Mouse (Mus musculus): ENCODE data around the gene Ccr8. TPM values are rescaled to one million over a fixed set of nuclear protein-coding genes. Genes with fewer than 3 reads are reported as not detected.

Gene Ccr8
- polyA plus RNA-seq, 1 experiment: 19.2 TPM

DNA sequence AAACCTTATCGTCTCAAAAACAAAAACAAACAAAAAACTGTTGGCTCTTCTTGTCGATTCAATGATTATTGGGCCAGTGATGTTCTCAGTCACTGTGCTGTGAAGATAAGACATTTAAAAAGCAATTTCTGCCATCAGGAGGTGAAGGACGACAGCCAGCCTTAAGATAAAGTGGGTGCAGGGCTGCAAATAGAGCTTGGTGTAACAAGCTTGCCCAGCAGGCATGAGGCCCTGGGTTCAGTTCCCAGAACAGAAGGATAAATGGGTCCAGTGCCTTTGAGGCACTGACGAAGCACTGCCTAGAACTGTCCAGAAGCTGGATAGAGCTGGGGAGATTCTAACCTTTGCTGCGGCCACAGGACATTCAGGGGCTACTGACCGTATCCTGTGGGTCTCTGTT is 20.6 kb downstream of the Ccr8 start:
- peaks cover 9% of the 10 kb centered on the region for H3K4me1 ChIP-seq (replicated peaks; ENCODE audit: control insufficient read depth, insufficient read depth, low read length)
- H3K27me3 ChIP-seq (ENCODE audit: control insufficient read depth, insufficient read depth, low read length): no peaks in the 10 kb centered on the region
- H3K27ac ChIP-seq (ENCODE audit: control insufficient read depth, insufficient read depth, low read length): no peak overlapping the region
- peaks cover 5% of the 10 kb centered on the region; the same call in 1 of the 2 replicates for H3K36me3 ChIP-seq (ENCODE audit: control insufficient read depth, insufficient read depth, low read length)
- 98% methylated on average over 6 of the region's 6 CpGs for WGBS
- no peak for TF ChIP-seq CTCF (IDR thresholded peaks at IDR 0.05; ENCODE audit: borderline replicate concordance, control insufficient read depth, extremely low read depth, insufficient read depth, low read length, poor library complexity)
- TF ChIP-seq POLR2A (IDR thresholded peaks at IDR 0.05; ENCODE audit: control insufficient read depth, extremely low read depth, insufficient read depth, low read length, poor library complexity): no peak
- no peak for DNase-seq
- H3K4me3 ChIP-seq (ENCODE audit: control insufficient read depth, insufficient read depth, low read length): no peak overlapping the region

DNA sequence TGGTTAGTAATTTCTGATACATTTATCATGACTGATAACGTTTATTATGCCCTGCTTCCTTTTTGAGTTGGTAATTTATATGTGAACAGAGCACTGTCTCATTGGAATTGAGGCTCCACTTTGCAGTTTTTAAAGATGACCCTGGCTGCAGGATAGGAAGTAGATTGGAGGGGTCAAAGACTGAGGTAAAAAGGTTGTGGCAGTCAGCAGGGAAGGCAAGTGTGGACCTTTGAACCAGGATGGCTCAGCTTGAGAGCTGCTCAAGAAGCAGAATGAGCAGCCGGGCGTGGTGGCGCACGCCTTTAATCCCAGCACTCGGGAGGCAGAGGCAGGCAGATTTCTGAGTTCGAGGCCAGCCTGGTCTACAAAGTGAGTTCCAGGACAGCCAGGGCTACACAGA is 21.5 kb downstream of the Ccr8 start:
- WGBS: 96% methylated on average over 7 of the region's 7 CpGs
- Histone ChIP-seq H3K27ac (ENCODE audit: control insufficient read depth, insufficient read depth, low read length) (no peak overlapping the region), H3K4me3 (ENCODE audit: control insufficient read depth, insufficient read depth, low read length) (no peak overlapping the region), H3K4me1 (replicated peaks; ENCODE audit: control insufficient read depth, insufficient read depth, low read length) (peaks cover 9% of the 10 kb centered on the region), H3K36me3 (ENCODE audit: control insufficient read depth, insufficient read depth, low read length) (peaks cover 9% of the 10 kb centered on the region; the same call in 1 of the 2 replicates), H3K27me3 (ENCODE audit: control insufficient read depth, insufficient read depth, low read length) (no peaks in the 10 kb centered on the region)
- TF ChIP-seq CTCF (IDR thresholded peaks at IDR 0.05; ENCODE audit: borderline replicate concordance, control insufficient read depth, extremely low read depth, insufficient read depth, low read length, poor library complexity) (no peak), POLR2A (IDR thresholded peaks at IDR 0.05; ENCODE audit: control insufficient read depth, extremely low read depth, insufficient read depth, low read length, poor library complexity) (no peak)
- DNase-seq: no peak

DNA sequence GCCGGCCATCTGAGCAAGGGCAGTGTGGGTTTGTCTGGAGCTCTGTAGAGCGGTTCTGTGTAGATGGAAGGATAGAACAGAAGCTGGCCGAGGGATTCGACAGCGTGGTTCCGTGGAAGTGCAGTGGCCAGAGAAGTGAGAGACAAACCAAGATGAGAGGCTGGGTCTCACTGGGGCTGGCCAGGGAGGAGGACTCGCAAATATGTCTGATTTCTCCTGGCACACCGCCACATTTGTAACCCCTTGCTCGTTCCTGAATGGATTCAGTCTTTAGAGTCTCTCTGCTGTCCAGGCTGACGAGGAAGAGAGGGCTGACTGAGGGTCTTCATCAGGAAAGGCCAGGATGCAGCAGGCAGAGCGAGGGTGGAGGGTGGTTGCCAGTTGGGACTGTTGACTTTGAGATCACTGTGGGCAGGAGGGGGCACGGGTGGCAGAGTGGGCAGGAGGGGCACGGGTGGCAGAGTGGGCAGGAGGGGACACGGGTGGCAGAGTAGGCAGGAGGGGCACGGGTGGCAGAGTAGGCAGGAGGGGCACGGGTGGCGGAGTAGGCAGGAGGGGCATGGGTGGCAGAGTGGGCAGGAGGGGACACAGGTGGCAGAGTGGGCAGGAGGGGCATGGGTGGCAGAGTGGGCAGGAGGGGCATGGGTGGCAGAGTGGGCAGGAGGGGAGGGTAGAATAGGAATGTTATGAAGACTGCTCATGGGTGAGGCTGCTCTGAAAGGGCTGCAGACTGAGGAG is 22.3 kb downstream of the Ccr8 start:
- DNase-seq: no peak
- 95% methylated on average over 17 of the region's 17 CpGs for WGBS
- Histone ChIP-seq H3K36me3 (ENCODE audit: control insufficient read depth, insufficient read depth, low read length) (peaks cover 9% of the 10 kb centered on the region; the same call in 1 of the 2 replicates), H3K27me3 (ENCODE audit: control insufficient read depth, insufficient read depth, low read length) (no peaks in the 10 kb centered on the region), H3K27ac (ENCODE audit: control insufficient read depth, insufficient read depth, low read length) (no peak overlapping the region), H3K4me1 (replicated peaks; ENCODE audit: control insufficient read depth, insufficient read depth, low read length) (peaks cover 9% of the 10 kb centered on the region), H3K4me3 (ENCODE audit: control insufficient read depth, insufficient read depth, low read length) (no peak overlapping the region)
- TF ChIP-seq POLR2A (IDR thresholded peaks at IDR 0.05; ENCODE audit: control insufficient read depth, extremely low read depth, insufficient read depth, low read length, poor library complexity) (no peak), CTCF (IDR thresholded peaks at IDR 0.05; ENCODE audit: borderline replicate concordance, control insufficient read depth, extremely low read depth, insufficient read depth, low read length, poor library complexity) (no peak)

DNA sequence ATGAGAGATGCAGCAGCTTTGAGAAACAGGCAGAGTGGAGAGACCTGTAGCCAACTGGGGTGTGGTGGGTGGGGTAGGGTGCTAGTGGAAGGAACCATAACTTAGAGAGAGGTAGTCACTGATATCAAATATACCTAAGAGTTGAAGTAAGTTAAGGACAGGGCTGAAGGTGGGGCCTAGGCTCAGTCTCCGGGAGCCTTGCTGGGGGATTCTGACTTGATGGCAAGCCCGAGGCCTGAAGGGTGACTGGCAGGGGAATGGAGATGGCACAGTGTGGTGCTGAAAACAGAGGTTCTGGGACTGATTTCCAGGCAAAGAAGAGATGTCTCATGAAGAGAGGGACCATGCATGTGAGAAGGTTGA is 22.9 kb downstream of the Ccr8 start:
- Histone ChIP-seq H3K27me3 (ENCODE audit: control insufficient read depth, insufficient read depth, low read length) (no peaks in the 10 kb centered on the region), H3K36me3 (ENCODE audit: control insufficient read depth, insufficient read depth, low read length) (peaks cover 9% of the 10 kb centered on the region; the same call in 1 of the 2 replicates), H3K27ac (ENCODE audit: control insufficient read depth, insufficient read depth, low read length) (no peak overlapping the region; the same call in 1 of the 2 replicates), H3K4me3 (ENCODE audit: control insufficient read depth, insufficient read depth, low read length) (no peak overlapping the region), H3K4me1 (replicated peaks; ENCODE audit: control insufficient read depth, insufficient read depth, low read length) (peaks cover 9% of the 10 kb centered on the region)
- WGBS: 96% methylated on average over 2 of the region's 2 CpGs
- TF ChIP-seq CTCF (IDR thresholded peaks at IDR 0.05; ENCODE audit: borderline replicate concordance, control insufficient read depth, extremely low read depth, insufficient read depth, low read length, poor library complexity) (no peak), POLR2A (IDR thresholded peaks at IDR 0.05; ENCODE audit: control insufficient read depth, extremely low read depth, insufficient read depth, low read length, poor library complexity) (no peak)
- no peak for DNase-seq

DNA sequence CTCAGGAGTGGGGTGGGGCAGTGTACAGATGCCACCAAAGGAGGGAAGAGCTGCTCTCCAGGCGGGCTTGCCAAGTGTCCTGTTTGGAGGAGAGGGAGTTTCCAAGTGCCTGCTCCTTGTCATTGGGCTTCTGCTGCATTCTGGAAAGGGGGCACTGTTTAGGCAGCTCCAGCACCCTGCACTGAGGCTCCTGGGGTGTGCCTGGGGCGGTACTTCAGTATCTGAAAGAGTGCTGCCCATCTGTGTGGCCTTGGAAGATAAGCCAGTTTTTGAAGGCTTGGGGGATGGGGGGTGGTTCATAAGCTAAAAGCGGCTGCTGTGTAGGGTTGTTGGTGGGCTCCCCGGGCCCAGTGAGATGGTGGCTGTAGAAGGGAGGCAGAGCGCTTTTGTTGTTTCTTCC is 23.7 kb downstream of the Ccr8 start:
- Histone ChIP-seq H3K4me3 (ENCODE audit: control insufficient read depth, insufficient read depth, low read length) (no peak overlapping the region), H3K27me3 (ENCODE audit: control insufficient read depth, insufficient read depth, low read length) (no peaks in the 10 kb centered on the region), H3K27ac (ENCODE audit: control insufficient read depth, insufficient read depth, low read length) (no peak overlapping the region), H3K4me1 (replicated peaks; ENCODE audit: control insufficient read depth, insufficient read depth, low read length) (peaks cover 9% of the 10 kb centered on the region), H3K36me3 (ENCODE audit: control insufficient read depth, insufficient read depth, low read length) (peaks cover 15% of the 10 kb centered on the region; the same call in 1 of the 2 replicates)
- TF ChIP-seq POLR2A (IDR thresholded peaks at IDR 0.05; ENCODE audit: control insufficient read depth, extremely low read depth, insufficient read depth, low read length, poor library complexity): no peak
- TF ChIP-seq CTCF (IDR thresholded peaks at IDR 0.05; ENCODE audit: borderline replicate concordance, control insufficient read depth, extremely low read depth, insufficient read depth, low read length, poor library complexity): no peak
- WGBS: 82% methylated on average over 5 of the region's 5 CpGs
- no peak for DNase-seq

DNA sequence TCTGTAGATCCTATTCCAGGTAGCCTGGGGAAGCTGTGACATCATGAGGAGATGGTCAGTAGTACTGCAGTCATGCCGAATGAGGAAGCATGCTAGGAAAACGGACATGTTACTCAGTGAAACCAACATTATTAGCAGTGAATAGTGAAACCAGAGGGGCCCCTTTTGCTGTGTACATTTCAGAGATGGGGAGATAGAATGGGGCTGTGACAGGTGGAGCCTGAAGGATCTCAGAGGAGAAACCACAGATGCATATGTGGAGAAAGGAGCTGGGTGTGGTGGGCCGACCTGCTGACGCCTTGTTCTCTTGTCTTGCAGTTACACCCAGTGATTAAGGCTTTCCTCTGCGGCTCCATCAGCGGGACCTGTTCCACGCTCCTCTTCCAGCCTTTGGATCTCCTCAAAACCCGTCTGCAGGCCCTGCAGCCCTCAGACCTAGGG is 24.3 kb downstream of the Ccr8 start:
- TF ChIP-seq POLR2A (IDR thresholded peaks at IDR 0.05; ENCODE audit: control insufficient read depth, extremely low read depth, insufficient read depth, low read length, poor library complexity) (no peak), CTCF (IDR thresholded peaks at IDR 0.05; ENCODE audit: borderline replicate concordance, control insufficient read depth, extremely low read depth, insufficient read depth, low read length, poor library complexity) (no peak)
- H3K36me3 ChIP-seq (ENCODE audit: control insufficient read depth, insufficient read depth, low read length): peaks cover 15% of the 10 kb centered on the region; the same call in 1 of the 2 replicates
- H3K4me1 ChIP-seq (replicated peaks; ENCODE audit: control insufficient read depth, insufficient read depth, low read length): peaks cover 8% of the 10 kb centered on the region
- no peak overlapping the region for H3K4me3 ChIP-seq (ENCODE audit: control insufficient read depth, insufficient read depth, low read length)
- H3K27ac ChIP-seq (ENCODE audit: control insufficient read depth, insufficient read depth, low read length): no peak overlapping the region
- no peak for DNase-seq
- no peaks in the 10 kb centered on the region for H3K27me3 ChIP-seq (ENCODE audit: control insufficient read depth, insufficient read depth, low read length)
- WGBS: 59% methylated on average over 8 of the region's 8 CpGs

All from thymus, adult 2 months (tissue).